Mouse (Mus musculus) cerebellum, adult (tissue): ENCODE measurements around the gene Egfr.

Experiments used
- ATAC-seq: cut with Nextera tagmentation; 2 replicates; pipeline ENCODE4 v1.9.2; 2017; ENCODE audit warnings: mild to moderate bottlenecking, moderate library complexity, mixed read lengths; ENCODE audit not compliant: insufficient number of reproducible peaks, low FRiP score, low TSS enrichment

Egfr gene

DNA sequence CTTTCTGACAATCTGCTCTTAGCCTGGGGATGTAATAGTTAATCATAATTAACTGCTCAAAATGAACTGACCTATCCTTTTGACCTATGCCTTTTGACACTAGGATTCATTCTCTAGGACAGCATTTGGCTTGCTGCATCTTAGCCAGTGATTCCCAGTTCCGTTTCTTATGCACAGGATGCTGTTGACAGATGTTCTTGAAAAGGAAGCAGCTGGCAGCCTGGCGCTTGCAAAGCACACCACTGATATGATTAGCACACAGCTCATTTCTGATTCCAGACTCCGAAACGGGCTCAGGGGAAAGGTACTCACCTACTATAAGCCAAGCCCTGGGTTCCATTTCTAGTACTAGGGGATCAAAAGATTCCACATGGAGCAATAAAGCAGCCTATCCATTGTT is 20.7 kb downstream of the Egfr start:
- no peak for ATAC-seq

DNA sequence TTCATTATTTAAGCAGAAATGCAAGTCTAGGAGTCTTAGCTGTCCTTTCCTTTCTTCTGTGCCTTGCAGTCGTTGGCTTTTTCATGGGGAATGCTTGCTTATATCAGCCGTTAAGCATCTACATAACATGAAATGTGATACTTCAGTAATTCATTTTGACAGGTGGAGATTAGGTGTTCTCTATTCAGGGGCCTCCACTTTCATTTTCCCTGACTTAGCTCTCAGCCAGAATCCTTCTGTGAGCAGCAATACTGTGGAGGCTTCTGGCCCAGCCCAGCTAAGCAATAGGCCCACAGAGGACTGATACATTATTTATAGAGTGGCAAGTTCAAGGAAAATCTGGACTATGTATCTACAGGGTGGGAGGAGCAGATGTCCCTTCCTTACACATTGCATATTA is 25.0 kb downstream of the Egfr start:
- ATAC-seq = no peak

DNA sequence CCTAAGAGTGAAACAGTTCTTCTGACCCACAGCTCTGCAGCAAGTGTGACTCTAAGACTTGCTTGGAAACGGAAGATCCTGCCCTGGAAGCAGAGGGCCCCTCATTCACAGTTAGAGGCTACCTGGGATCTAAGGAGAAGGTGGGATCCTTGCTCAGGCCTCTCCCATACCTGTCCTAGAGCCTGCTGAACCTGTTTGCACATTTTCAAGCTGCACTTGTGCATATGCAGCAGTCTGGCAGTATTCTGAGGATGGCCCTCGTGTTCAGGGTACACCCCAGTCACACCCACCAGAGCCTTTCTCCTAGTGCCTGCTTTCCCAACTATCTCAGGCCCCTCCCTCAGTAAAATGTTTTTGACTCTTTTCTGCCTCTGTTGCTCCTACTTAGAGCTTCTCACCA is 29.6 kb downstream of the Egfr start:
- no peak for ATAC-seq

DNA sequence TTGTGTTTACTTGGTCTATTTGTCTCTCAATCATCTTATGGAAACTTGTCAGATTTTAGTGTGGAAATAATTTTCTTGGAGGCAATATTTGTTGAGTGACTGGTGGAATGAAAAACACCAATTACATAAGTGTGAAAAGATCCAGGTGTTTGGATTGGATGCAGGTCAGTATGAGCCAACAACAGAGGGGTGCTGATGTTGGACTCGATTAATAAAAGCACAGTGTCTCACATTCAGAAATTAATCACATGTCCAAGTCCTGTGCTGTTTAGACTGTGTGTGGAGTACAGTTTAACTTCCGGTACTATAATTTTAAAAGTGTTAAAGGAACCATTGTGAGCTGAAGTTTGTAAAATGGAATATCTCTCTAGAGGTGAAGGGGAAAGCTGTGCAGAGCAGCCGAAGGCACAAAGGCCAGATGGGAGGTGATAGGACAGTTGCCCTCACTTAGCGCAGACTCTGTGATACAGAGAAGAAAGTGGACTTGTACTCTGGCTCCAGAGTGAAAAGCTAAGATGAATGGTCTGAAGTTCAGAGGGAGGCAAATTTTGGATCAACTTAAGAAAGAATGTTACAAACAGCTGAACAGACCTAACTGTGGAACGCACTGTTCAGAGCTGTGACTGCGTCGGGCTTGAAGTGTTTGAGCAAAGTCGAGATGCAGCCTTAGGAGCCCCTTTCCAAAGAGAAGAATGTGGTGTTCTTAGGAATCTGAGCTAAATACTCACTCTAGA is 32.1 kb downstream of the Egfr start:
- no peak for ATAC-seq

DNA sequence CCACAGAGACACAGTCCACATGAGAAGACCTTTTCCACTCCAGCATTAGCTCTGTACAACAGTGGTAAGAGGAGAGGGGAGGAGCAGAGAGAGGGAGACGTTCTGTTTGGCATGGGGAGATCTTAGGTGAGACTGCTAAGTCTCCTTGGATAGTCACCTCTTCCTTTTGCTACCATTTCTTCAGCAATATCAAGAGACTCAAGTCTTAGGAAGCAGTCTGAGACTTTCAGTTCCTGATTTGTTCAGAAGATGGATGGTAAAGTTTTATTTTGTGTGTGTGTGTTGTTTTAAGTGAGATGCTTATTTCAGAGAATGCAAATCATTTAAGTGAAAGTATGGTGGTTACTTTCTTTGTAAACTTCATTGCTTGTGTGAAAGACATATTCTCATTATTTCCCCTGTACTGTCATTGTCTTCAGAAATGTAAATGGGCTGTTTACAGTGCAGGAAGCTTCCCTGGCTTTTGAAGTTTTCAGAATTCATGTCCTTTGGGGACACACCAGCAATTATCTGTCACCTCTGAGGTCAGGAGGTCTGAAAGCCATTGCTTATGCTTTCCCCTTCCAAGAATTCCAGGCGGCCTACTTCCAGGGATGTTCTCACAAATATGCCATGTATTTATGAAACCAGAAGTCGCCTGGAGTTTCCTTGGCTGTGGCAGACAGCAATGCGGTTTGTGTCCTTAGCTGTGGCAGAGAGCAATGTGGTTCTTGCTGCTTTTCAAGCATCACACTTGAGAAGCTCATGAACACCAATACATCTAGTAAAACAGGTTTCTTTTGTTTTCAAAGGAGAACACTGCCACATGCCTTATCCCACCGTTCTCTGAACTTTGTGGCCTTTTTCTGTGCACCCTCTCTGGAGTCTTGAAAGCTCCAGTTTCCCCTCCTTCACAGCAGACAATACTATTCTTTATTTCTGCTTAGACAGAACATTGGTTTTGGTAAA is 40.9 kb downstream of the Egfr start:
- ATAC-seq = no peak

DNA sequence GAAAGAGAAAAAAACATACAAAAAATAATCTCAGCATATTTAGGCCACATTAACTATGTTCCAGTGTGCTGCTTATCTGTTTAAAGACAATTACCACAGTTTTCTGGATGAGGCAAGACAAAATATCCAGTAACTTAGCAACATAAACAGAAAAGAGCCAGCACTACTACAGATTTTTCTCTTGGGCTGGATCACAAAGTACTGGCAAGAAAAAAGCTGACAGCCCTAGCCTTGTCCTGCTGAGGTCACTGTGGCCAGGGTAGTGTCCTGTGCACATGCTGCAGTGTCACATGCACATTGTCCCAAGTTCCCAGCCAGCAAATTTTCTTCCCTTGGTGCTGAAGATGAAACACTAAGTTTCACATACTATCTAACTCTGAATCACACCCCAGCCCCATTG is 43.0 kb downstream of the Egfr start:
- ATAC-seq = no peak

DNA sequence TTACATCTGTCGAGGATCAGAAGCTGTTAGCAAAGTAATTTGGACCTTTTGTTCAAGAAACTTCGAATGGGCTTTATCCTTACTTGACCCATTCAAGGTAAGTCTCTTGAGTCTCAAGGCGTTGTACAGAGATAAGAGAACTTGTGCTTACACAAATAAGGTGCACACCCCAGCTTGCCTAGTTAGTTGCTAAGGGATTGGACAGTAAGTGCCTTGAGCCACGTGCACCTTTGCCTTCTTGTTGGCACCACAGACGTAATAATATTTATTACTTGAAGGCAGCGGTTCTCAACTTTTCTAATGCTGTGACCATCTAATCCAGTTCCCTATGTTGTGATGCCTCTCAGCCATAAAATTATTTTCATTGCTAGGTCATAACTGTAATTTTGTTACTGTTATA is 43.5 kb downstream of the Egfr start:
- ATAC-seq = no peak

DNA sequence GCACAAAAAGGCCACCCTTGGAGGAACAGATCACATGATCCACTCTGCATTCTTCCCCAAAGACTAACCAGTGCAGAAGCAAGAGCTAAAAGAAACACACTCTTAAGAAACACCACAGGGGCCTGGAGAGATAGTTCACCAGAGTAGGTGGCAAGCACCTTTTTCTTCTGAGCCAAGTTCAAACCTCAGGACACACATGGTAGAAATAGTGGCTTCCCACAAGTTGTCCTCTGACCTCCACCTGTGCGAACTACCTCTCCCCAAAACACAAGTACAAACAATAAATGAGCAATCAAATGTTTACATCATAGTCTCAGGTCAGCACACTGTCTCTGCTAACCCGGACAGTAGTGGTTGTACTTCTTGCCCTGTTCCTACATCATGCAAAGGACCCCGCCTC is 45.5 kb downstream of the Egfr start:
- ATAC-seq = no peak

DNA sequence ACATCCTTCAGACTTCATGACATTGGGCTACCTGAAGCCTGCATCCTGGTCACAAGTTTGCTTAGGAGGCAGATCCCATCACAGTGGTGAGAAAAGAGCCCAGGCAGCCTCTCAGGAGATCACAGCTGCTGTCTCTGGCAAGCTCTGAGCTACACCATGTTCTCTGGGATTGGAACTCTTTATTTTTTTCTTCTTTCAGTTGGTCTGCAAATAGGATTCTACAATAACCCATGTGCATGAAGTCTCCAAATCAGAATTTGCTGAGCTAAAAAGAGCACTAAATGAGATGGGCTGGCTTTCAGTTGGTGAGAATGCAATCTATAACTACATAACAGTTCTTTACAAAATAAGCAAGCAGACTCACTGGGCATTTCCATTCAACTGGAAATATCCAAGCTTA is 46.1 kb downstream of the Egfr start:
- no peak for ATAC-seq

DNA sequence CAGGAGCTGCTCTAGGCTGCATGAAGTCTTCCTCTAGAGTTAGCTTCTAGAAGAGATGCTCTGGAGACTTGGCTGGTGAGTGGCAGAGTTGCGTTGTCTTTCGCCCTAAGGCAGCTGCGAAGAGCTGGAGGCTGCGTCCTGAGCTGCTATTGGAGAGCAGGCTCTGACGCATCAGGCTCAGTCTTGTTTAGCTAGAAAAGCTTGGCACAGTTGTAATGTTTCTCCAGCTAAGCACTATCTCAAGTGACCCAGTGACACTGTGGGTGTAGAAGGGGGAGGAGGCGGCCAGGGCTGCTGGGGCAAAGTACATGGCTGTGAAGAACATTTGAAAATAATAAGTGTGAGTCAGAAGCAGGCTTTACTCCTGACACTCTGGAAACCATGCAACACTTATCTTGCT is 48.5 kb downstream of the Egfr start:
- ATAC-seq = no peak

DNA sequence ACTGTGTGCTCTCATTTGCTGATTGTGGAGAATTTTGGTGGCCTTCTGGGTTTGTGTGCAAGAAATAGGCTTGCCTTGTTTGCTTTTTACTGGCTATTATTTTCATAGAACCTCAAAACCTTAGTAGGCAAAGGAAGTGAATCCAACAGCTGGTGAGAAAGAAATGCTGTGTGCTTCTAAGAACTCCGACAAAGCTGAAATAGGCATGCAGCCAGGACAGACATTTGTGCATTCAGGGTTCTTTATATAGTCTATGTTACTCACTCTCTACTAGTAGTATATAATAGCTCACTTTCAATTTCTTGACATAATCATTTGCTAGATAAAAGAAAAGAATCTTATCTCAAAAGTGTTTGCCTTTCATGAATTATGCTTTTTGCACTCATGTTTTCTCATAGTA is 50.7 kb downstream of the Egfr start:
- ATAC-seq = no peak

DNA sequence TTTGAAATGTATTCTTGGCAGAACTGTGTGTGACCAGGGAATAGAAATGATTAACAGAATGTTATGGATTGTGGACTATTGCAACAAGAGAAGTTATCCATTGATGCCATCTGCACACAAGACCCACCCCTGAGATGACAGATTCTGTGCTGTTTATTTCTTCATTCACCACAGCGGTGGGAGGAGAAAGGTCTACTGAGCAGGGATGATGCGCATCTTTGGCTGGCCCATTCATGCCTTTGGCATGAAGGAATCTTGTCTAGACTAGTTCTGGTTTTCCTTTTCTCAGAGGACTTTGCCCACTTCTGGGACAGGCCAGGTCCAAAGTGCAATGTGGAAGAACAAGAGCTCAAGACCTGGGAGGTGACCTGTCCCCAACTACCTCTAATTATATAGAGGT is 52.0 kb downstream of the Egfr start:
- ATAC-seq = no peak

DNA sequence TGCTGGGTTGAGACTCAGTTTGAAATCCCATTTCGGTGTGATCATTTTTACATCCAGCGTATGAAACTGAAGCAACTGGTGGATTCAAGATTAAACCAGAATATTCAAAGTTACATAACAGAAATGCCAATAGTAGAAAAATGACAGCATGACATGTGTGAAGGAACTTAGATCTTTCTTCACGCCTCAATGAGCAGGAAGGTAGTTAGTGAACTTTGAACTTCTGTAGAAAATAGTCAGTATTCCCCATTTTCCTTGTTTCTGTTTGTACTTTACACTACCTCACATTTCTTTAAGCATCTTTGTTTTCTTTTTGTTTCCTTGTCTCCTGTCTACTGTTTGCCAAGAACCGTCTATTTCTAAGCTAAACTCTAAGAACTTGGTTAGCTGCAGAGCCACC is 53.9 kb downstream of the Egfr start:
- ATAC-seq = no peak

DNA sequence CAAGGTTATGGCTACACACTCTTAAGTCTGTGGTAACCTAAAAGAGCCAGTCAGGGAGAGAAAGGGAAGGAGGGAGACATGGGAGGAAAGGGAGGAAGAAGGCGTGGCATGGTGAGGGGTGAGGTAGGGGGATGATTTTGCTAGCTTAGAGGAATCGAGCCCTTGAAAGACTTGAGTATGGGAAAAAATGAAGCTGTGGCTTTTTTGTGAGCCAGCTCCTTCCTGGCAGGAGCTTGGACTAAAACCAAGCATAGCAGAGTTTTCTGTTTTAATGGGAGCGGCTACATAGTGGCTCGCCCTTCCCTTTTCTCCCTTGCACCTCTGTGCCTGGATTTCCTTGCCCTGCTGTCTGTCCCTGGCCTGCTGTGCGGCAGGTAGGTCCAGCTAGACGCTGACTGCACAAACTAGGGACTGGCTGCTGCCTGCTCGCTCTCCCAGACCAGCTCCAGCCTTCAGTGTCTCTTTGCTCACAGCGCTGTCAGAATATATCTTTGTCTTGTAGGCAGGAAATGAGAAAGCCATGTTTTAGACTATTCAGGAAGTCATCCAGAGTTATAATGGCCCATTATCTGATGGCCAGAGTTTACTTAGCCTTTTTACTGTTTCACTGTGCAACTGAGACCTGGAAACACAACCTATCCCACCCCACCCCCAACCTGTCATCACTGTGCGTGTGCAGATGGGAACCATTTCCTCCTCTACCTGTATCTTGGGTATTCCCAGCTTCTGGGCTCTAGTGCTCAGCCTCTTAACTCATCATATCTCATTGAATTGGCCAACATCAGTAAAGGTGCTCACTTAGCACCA is 57.4 kb downstream of the Egfr start:
- no peak for ATAC-seq

DNA sequence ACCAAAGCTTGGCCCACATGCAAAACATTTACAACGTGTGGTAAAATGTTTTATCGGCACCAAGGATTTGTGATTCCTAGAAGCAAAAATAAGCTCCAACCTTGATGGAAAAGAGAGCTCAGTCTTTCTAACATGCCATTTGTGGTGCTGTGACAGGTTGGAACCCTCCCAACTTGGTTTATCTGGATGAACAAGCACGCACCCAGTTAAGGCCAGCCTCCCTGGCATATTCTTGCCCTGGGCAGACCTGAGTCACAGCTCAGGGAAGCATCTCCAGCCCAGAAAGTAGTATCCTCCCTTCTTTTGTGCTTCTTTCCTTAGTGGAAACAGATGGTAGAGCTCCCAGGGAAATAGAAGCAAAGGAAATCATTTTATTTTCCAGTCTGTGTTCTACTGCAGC is 58.1 kb downstream of the Egfr start:
- ATAC-seq = no peak

DNA sequence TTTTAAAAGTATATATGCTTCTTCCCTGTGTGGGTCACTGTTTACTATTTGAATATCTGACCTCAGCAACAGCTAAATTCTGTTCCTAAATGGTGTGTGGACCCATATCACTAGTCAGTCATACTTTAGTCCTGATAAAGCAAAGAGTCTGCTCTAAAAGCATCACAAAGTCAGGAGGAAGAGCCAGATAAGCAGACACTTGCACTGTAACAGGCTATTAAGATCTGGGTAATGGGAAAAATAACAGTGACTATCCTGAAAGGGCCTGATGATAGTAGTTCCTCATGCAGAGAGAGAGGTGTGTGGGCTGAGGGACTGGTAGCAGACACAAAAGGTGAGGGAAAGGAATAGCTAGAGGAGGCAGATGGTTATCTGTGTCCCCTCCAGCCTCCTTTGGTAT is 61.3 kb downstream of the Egfr start:
- ATAC-seq = no peak

DNA sequence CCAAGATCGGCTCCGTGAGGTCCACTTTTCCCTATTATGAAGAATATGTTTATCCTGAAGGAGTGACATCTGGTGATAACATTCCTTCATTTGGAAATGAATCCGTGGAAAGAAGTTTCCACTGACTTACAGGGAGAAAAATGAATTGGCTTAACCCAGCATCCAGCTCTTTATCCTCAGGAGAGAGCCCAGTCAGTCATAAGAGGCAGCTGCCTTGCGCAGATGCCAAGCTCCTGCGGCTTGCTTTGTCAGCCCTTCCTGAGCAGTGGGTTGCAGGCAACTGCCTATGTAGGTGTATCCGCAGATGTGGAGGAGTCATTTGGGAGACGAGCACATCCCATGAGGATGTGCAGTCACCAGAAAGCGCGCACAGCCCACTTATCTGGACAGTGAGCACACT is 64.4 kb downstream of the Egfr start:
- no peak for ATAC-seq

DNA sequence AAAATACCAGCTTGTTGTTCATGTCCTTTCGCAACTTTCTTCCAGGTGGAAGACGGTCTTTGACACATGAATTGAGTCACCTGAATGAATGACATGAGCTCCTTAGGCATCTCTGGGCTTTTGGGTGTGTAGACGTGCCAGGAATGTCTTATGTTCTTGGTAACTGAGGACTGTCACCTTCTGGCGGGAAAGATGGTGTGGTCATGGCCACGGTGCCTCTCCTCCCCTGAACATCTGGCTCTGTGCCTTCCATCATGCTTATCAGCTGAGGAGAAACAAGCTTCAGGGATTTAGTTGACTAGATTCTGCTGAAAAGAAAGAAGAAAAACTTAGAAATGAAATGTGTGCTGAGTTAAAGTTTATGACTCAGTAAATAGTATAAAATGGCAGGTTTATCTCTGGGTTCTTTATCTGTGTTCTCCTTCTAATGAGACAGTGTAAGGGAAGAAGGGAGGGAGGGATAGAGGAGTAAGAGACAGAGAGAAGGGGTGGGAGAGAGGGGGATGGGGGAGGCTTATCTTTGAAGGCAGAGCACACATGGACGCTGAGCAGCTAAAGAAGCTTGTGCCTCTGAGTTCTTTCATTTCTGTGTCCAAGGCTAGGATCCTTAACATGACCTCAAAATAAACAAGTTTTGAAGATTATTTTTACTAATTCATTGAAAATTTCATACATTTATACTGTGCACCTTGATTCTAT is 65.5 kb downstream of the Egfr start:
- no peak for ATAC-seq

DNA sequence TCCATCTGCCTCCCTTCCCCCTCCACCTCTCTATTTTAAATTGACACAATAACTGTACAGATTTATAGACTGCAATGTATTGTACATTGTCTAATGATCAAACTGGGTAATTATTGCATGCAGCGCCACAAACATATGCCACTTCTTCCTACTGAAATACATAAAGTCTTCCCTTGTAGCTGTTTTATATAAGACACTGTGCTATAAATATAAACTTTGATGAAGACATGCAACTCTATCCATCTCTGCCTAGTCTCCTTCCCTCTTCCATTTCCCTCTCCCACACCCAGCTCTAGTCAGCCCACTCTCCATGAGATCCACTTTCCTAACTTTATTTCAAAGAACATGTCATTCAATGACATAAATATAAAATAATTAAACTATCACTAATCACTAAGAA is 67.4 kb downstream of the Egfr start:
- ATAC-seq = no peak

DNA sequence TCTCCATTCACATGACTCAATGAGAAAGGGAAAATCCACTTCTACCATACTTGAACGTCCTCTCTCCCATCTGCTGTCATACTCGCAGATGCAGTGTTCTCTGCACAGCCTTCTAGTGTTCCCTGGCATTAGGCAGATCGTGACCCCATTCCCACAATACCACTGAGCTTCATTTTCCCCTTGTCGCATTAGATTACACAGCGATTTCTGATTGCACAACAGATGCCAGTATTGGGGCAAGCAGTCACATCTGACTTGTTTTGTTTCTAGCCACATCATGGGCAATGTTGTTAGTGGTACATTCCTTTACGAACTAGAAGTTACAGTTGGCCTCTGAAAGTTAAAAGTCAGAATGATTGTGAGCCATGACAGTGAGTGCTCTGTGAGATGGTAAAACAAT is 68.1 kb downstream of the Egfr start:
- ATAC-seq = no peak
